18 mouse cellular contexts compared by ENCODE assay signal in the genomic region with DNA sequence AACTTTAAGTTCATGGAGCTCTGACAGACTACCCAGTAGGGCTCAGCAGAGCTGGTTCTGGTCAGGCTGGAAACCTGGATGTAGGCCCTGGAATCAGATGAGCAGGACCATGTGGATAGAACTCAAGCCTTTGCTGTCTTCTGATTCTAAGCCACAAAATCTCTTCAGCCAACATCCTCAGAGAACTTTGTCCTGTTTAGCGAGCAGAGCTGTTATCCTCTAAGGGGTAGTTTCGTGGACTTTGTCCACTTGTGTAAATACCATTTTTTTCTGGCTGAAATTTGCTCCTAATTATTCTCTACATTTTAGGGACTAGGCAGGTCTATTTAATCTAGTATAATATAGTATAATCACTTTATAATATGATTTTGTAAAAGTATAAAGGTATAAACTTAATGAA.
"Had no signal": no experiment of that assay in that cellular context is flagged by ENCODE, and none has a peak within 500 bp of the region (broad histone marks: within the 10 kb centered on the region; RNA-seq: fewer than 3 reads in every experiment).

No protein-coding gene starts in this region.

- H3K4me2 ChIP-seq: lung, embryonic 14.5 days; neural tube, embryonic 13.5 days; neural tube, embryonic 15.5 days had no signal

- H3K9ac ChIP-seq: lung, embryonic 14.5 days; neural tube, embryonic 13.5 days; neural tube, embryonic 15.5 days had no signal

- H3K4me3 ChIP-seq: midbrain, embryonic 10.5 days; myocyte; neural tube, embryonic 13.5 days; neural tube, embryonic 15.5 days had no signal

- H3K36me3 ChIP-seq: midbrain, embryonic 10.5 days; neural tube, embryonic 13.5 days; neural tube, embryonic 15.5 days had no signal

- DNase-seq: lung, adult 18-20 months; lung, embryonic 14.5 days; lung, postnatal 10 days; lung, postnatal 4 days; midbrain, embryonic 14.5 days; retina, postnatal 1 day; right cerebral cortex, adult 18-20 months; right cerebral cortex, postnatal 25 days; right cerebral cortex, postnatal 4 days; spleen, adult 18-20 months; thymus, adult 18-20 months; thymus, postnatal 25 days; thymus, postnatal 4 days had no signal

- H3K9me3 ChIP-seq: midbrain, embryonic 10.5 days; neural tube, embryonic 13.5 days; neural tube, embryonic 15.5 days had no signal

- H3K27me3 ChIP-seq: neural tube, embryonic 13.5 days; neural tube, embryonic 15.5 days had no signal

- H3K27ac ChIP-seq: midbrain, embryonic 10.5 days; neural tube, embryonic 13.5 days; neural tube, embryonic 15.5 days had no signal

- H3K4me1 ChIP-seq: neural tube, embryonic 13.5 days; neural tube, embryonic 15.5 days had no signal

- ATAC-seq: midbrain, embryonic 16.5 days had no signal
